Mouse (Mus musculus) liver, embryonic 14.5 days (tissue): Measurements from ENCODE around the gene Cyp2u1. TPM values are rescaled to one million over a fixed set of nuclear protein-coding genes. Genes with fewer than 3 reads are reported as not detected.

Source experiments
- ATAC-seq: fragments of 200-750 bp; cut with Nextera tagmentation; 2 replicates; pipeline ENCODE4 v1.8.0; 2017; ENCODE audit warnings: moderate number of reproducible peaks, mild to moderate bottlenecking, moderate library complexity; ENCODE audit not compliant: insufficient read depth
- DNase-seq, 3 experiments: peaks; one replicate each; pipeline ENCODE4 v3.0.0-alpha.2; 2012 to 2013; ENCODE audit warnings: low read depth in 3 of 3, low spot score in 3 of 3
- H3K27ac ChIP-seq: fragments of 300-500 bp; sonication (generic); 2 replicates; pipeline ENCODE4 v1.5.1; 2014; ENCODE audit warnings: moderate library complexity, mild to moderate bottlenecking, control low read depth, inconsistent platforms
- H3K27me3 ChIP-seq: fragments of 300-500 bp; sonication (generic); 2 replicates; pipeline ENCODE4 v1.6.1; 2014; ENCODE audit warnings: mild to moderate bottlenecking, low read length, moderate library complexity; ENCODE audit not compliant: control insufficient read depth, insufficient read depth
- H3K36me3 ChIP-seq: fragments of 300-500 bp; sonication (generic); replicated peaks from 2 replicates; pipeline ENCODE4 v1.6.1; 2014; ENCODE audit warnings: low read depth; ENCODE audit not compliant: control insufficient read depth, insufficient read depth
- H3K4me1 ChIP-seq, 2 experiments: fragments of 200-500 bp in 1 of 2; fragments of 300-500 bp in 1 of 2; sonication (generic) in 1 of 2; replicated peaks; 2 replicates each; pipeline ENCODE4 v1.6.1; 2012 to 2014; ENCODE audit warnings: antibody characterized with exemption in 1 of 2, inconsistent platforms in 1 of 2, low read length in 1 of 2; ENCODE audit not compliant: control insufficient read depth in 2 of 2, insufficient read depth in 2 of 2
- H3K4me2 ChIP-seq: fragments of 300-500 bp; sonication (generic); 2 replicates; pipeline ENCODE4 v1.6.1; 2014; ENCODE audit warnings: low read depth, mild to moderate bottlenecking, control low read depth, moderate library complexity
- H3K4me3 ChIP-seq, 2 experiments: fragments of 200-500 bp in 1 of 2; fragments of 300-500 bp in 1 of 2; sonication (generic) in 1 of 2; 2 replicates each; pipeline ENCODE4 v1.5.1; 2012 to 2014; ENCODE audit warnings: low read depth in 2 of 2, low read length in 2 of 2, mild to moderate bottlenecking in 2 of 2, control low read depth in 1 of 2, inconsistent platforms in 1 of 2, moderate library complexity in 1 of 2; ENCODE audit not compliant: insufficient read depth in 1 of 2
- H3K9ac ChIP-seq: fragments of 300-500 bp; sonication (generic); replicated peaks from 2 replicates; pipeline ENCODE4 v1.6.1; 2014; ENCODE audit warnings: mild to moderate bottlenecking, control low read depth, moderate library complexity
- H3K9me3 ChIP-seq: fragments of 300-500 bp; sonication (generic); 2 replicates; pipeline ENCODE4 v1.6.1; 2016; ENCODE audit warnings: low read length, mixed read lengths; ENCODE audit not compliant: control insufficient read depth
- CTCF ChIP-seq: IDR thresholded peaks from 2 replicates; pipeline ENCODE4 v1.5.1; 2016; ENCODE audit warnings: antibody characterized with exemption, low read depth, control low read depth
- EP300 ChIP-seq: IDR thresholded peaks from 2 replicates; pipeline ENCODE4 v1.6.1; 2016; ENCODE audit warnings: antibody characterized with exemption, low read depth
- WGBS: fragments of 180-500 bp; shearing (Covaris S2); extraction: QIAGEN DNeasy Blood & Tissue Kit; methylation state at CpG from one replicate; pipeline ENCODE4 v1.1.7; 2014; ENCODE audit not compliant: insufficient replicate concordance; 5-methylcytosine and 5-hydroxymethylcytosine counted together
- polyA plus RNA-seq, 2 experiments: library from polyadenylated mRNA; depleted of rRNA in 1 of 2; stranded (reverse) in 1 of 2; unstranded in 1 of 2; fragments of >200 nt; fragmentation: Nextera tagmentation in 1 of 2; extraction: Ambion mirVana in 1 of 2; gene quantifications; 2 replicates each; pipeline versions ENCODE4 v1.2.1 to v1.2.3; 2012 to 2014

The Cyp2u1 gene
- polyA plus RNA-seq, 2 experiments: 0.04 to 0.15 TPM

- ATAC-seq (no peak), DNase-seq (no peak)
- Histone ChIP-seq H3K27me3 (no peaks in the 10 kb centered on the region), H3K4me3 (no peak overlapping the region), H3K9ac (no peak overlapping the region), H3K4me1 (no peaks in the 10 kb centered on the region), H3K9me3 (no peaks in the 10 kb centered on the region), H3K36me3 (no peaks in the 10 kb centered on the region), H3K4me2 (no peak overlapping the region), H3K27ac (no peak overlapping the region)
- no peak for TF ChIP-seq CTCF
- TF ChIP-seq EP300: no peak
- WGBS: 70% methylated on average over 13 of the region's 13 CpGs
Measured at GRCm38 (mm10) chr3:131250978-131251377, 52.0 kb downstream of the Cyp2u1 start.

GRCm38 (mm10) chr3:131250283-131250682 is 52.7 kb downstream of the Cyp2u1 start:
- Histone ChIP-seq H3K9ac (no peak overlapping the region), H3K4me2 (no peak overlapping the region), H3K27ac (no peak overlapping the region), H3K27me3 (no peaks in the 10 kb centered on the region), H3K4me3 (no peak overlapping the region), H3K4me1 (no peaks in the 10 kb centered on the region), H3K9me3 (no peaks in the 10 kb centered on the region), H3K36me3 (no peaks in the 10 kb centered on the region)
- ATAC-seq (no peak), DNase-seq (no peak)
- TF ChIP-seq CTCF: no peak
- TF ChIP-seq EP300: no peak
- 28% methylated on average over 2 of the region's 2 CpGs for WGBS

GRCm38 (mm10) chr3:131248444-131248843 is 54.6 kb downstream of the Cyp2u1 start:
- H3K4me2 ChIP-seq: no peak overlapping the region
- no peak for ATAC-seq
- no peaks in the 10 kb centered on the region for H3K9me3 ChIP-seq
- no peaks in the 10 kb centered on the region for H3K4me1 ChIP-seq
- H3K27me3 ChIP-seq: no peaks in the 10 kb centered on the region
- 76% methylated on average over 10 of the region's 10 CpGs for WGBS
- no peak overlapping the region for H3K27ac ChIP-seq
- no peak overlapping the region for H3K9ac ChIP-seq
- no peak for DNase-seq
- no peak overlapping the region for H3K4me3 ChIP-seq
- no peaks in the 10 kb centered on the region for H3K36me3 ChIP-seq
- TF ChIP-seq EP300 (no peak), CTCF (no peak)

- no peaks in the 10 kb centered on the region for H3K9me3 ChIP-seq
- TF ChIP-seq CTCF: no peak
- TF ChIP-seq EP300: no peak
- no peaks in the 10 kb centered on the region for H3K4me1 ChIP-seq
- H3K27me3 ChIP-seq: no peaks in the 10 kb centered on the region
- WGBS: 58% methylated on average over 5 of the region's 5 CpGs
- no peak for ATAC-seq
- H3K9ac ChIP-seq: no peak overlapping the region
- H3K27ac ChIP-seq: no peak overlapping the region
- DNase-seq: no peak
- no peak overlapping the region for H3K4me2 ChIP-seq
- no peak overlapping the region for H3K4me3 ChIP-seq
- no peaks in the 10 kb centered on the region for H3K36me3 ChIP-seq
Measured at GRCm38 (mm10) chr3:131247851-131248250, 55.2 kb downstream of the Cyp2u1 start.

- DNase-seq (no peak), ATAC-seq (no peak)
- Histone ChIP-seq H3K4me1 (no peaks in the 10 kb centered on the region), H3K9ac (no peak overlapping the region), H3K4me3 (no peak overlapping the region), H3K27me3 (no peaks in the 10 kb centered on the region), H3K27ac (no peak overlapping the region), H3K4me2 (no peak overlapping the region), H3K9me3 (no peaks in the 10 kb centered on the region), H3K36me3 (no peaks in the 10 kb centered on the region)
- no peak for TF ChIP-seq EP300
- TF ChIP-seq CTCF: no peak; the same call in 1 of the 2 replicates
- 67% methylated on average over 6 of the region's 6 CpGs for WGBS
Measured at GRCm38 (mm10) chr3:131247447-131247846, 55.6 kb downstream of the Cyp2u1 start.
